Comparison of ENCODE assay signal across 10 mouse cellular contexts in genomic region chr13:43234869-43235585, GRCm38 (mm10).
DNase-seq lines count a peak whose midpoint lies in the region; ATAC-seq and TF ChIP-seq lines count a peak whose summit lies in the region.
"Had no signal": no experiment of that assay in that cellular context is flagged by ENCODE, and none has a peak within 500 bp of the region (broad histone marks: within the 10 kb centered on the region; RNA-seq: fewer than 3 reads in every experiment).

No protein-coding gene starts in this region.

- intact Hi-C loops in heart, postnatal 14 days (cut with DNase I) = loop anchor here (5.0 kb wide), 1 partner anchor 33 kb away; no protein-coding TSS in a partner anchor

- H3K27me3 ChIP-seq in heart, embryonic 10.5 days (ENCODE audit: insufficient read depth, poor library complexity, severe bottlenecking) = no peaks in the 10 kb centered on the region
- H3K27me3 ChIP-seq in neural tube, embryonic 13.5 days = no peaks in the 10 kb centered on the region
- no peaks in the 10 kb centered on the region for H3K27me3 ChIP-seq in limb, embryonic 10.5 days (ENCODE audit: low read depth, poor library complexity, severe bottlenecking)
- H3K27me3 ChIP-seq in stomach, postnatal 0 days (ENCODE audit: control insufficient read depth, insufficient read depth, low read length) = no peaks in the 10 kb centered on the region

- 0 out of 2 replicates have a peak, but pooled peaks have one; percentile 6 for TF ChIP-seq CTCF in stomach, postnatal 0 days (IDR thresholded peaks at IDR 0.05; ENCODE audit: low read depth)

- peak overlapping the region; percentile 86 for H3K27ac ChIP-seq in heart, embryonic 10.5 days
- peak overlapping the region; percentile 64 for H3K27ac ChIP-seq in neural tube, embryonic 13.5 days (replicated peaks)
- H3K27ac ChIP-seq in limb, embryonic 10.5 days = peak overlapping the region; percentile 44; the same call in 1 of the 2 replicates
- no peak overlapping the region for H3K27ac ChIP-seq in stomach, postnatal 0 days (replicated peaks)
- H3K27ac ChIP-seq: macrophage had no signal

- no peaks in the 10 kb centered on the region for H3K36me3 ChIP-seq in heart, embryonic 10.5 days
- H3K36me3 ChIP-seq in neural tube, embryonic 13.5 days = no peaks in the 10 kb centered on the region
- no peaks in the 10 kb centered on the region for H3K36me3 ChIP-seq in limb, embryonic 10.5 days
- H3K36me3 ChIP-seq in stomach, postnatal 0 days (ENCODE audit: control insufficient read depth, insufficient read depth, low read length) = no peaks in the 10 kb centered on the region

- WGBS in heart, embryonic 10.5 days = 41% methylated on average over 9 of the region's 9 CpGs
- WGBS in neural tube, embryonic 13.5 days = 55% methylated on average over 9 of the region's 9 CpGs
- 70% methylated on average over 9 of the region's 9 CpGs for WGBS in limb, embryonic 10.5 days
- WGBS in stomach, postnatal 0 days = 45% methylated on average over 9 of the region's 9 CpGs

- DNase-seq in heart, embryonic 10.5 days (ENCODE audit: low spot score) = no peak
- no peak for DNase-seq in heart, postnatal 14 days
- DNase-seq in neural tube, embryonic 10.5 days (ENCODE audit: extremely low spot score, low spot score) = no peak
- no peak for DNase-seq in limb, embryonic 10.5 days (ENCODE audit: low spot score)
- no peak for DNase-seq in stomach, postnatal 0 days (ENCODE audit: low spot score)
- DNase-seq in thymus, postnatal 36 days = no peak
- DNase-seq in kidney, postnatal 25 days = no peak
- DNase-seq: adrenal gland, postnatal 36 days had no signal

- no peaks in the 10 kb centered on the region for H3K9me3 ChIP-seq in heart, embryonic 10.5 days
- H3K9me3 ChIP-seq in neural tube, embryonic 13.5 days = no peaks in the 10 kb centered on the region
- H3K9me3 ChIP-seq in limb, embryonic 10.5 days (replicated peaks) = no peaks in the 10 kb centered on the region
- no peaks in the 10 kb centered on the region for H3K9me3 ChIP-seq in stomach, postnatal 0 days (ENCODE audit: control insufficient read depth, low read length)

- TF ChIP-seq EP300 in stomach, postnatal 0 days (optimal IDR thresholded peaks at IDR 0.05) = no peak

- 0 out of 2 replicates have a peak, but pooled peaks have one; percentile 47 for ATAC-seq in neural tube, embryonic 13.5 days (ENCODE audit: low read depth)
- ATAC-seq in stomach, postnatal 0 days (ENCODE audit: low FRiP score, low TSS enrichment) = no peak

- peaks cover 82% of the 10 kb centered on the region for H3K4me1 ChIP-seq in heart, embryonic 10.5 days
- peaks cover 50% of the 10 kb centered on the region for H3K4me1 ChIP-seq in neural tube, embryonic 13.5 days (replicated peaks)
- peaks cover 50% of the 10 kb centered on the region for H3K4me1 ChIP-seq in limb, embryonic 10.5 days
- H3K4me1 ChIP-seq in stomach, postnatal 0 days (replicated peaks; ENCODE audit: control insufficient read depth, insufficient read depth) = peaks cover 7% of the 10 kb centered on the region; the same call in 1 of the 2 replicates

- peak overlapping the region; percentile 20 for H3K4me3 ChIP-seq in heart, embryonic 10.5 days
- H3K4me3 ChIP-seq in neural tube, embryonic 13.5 days = no peak overlapping the region
- no peak overlapping the region for H3K4me3 ChIP-seq in limb, embryonic 10.5 days
- H3K4me3 ChIP-seq in stomach, postnatal 0 days (ENCODE audit: low read depth, low read length) = no peak overlapping the region

- H3K9ac ChIP-seq in neural tube, embryonic 13.5 days = no peak overlapping the region
- no peak overlapping the region for H3K9ac ChIP-seq in stomach, postnatal 0 days (ENCODE audit: low read length)

- H3K4me2 ChIP-seq in neural tube, embryonic 13.5 days = no peak overlapping the region
- no peak overlapping the region for H3K4me2 ChIP-seq in stomach, postnatal 0 days (replicated peaks; ENCODE audit: low read depth)
